Mouse (Mus musculus): ENCODE results near the gene Fank1. TPM values are rescaled to one million over a fixed set of nuclear protein-coding genes. Genes with fewer than 3 reads are reported as not detected.
A peak's percentile ranks its signal among the peaks of the same experiment; 100 is the strongest.

Fank1 gene
- polyA plus RNA-seq (2015; fragmentation: Nextera tagmentation; extraction: Ambion mirVana), result 5.2 and 7.9 TPM in 2 replicates

DNA sequence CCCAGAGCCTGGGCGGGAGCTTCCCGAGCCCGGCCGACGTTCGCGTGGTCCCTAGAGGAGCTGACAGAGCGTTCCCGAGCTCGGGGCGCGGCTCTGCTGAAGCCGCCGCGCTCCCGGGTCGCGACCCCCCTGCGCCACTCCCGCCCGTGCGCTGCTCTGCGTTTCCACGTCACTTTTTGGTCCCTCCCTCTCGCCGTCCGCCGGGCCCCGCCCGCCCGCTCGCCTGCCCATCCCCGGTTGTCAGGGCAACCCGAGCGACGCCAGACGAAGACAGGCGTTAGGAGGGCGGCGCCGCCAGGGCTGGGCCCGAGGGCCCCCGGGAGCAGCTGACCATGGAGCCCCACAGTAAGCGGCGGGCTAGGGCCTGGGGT, at the start of gene Fank1:
TSS of gene Fank1 (plus strand) at position 236 of the 371 bp plus-strand sequence.
- Histone ChIP-seq H3K4me2 (ENCODE audit: low read length) (peak within 1 kb of the TSS; percentile 83), H3K27ac (ENCODE audit: low read length) (no peak within 1 kb of the TSS; the same call in 1 of the 2 replicates), H3K4me3 (ENCODE audit: low read depth, low read length) (peak within 1 kb of the TSS; percentile 81), H3K4me1 (ENCODE audit: control insufficient read depth, insufficient read depth, low read length) (peaks cover 14% of the 10 kb centered on the region), H3K36me3 (ENCODE audit: control insufficient read depth, insufficient read depth, low read length) (no peaks in the 10 kb centered on the region), H3K27me3 (ENCODE audit: control insufficient read depth, insufficient read depth, low read depth, low read length) (no peaks in the 10 kb centered on the region), H3K9ac (ENCODE audit: low read depth, low read length) (peak within 1 kb of the TSS; percentile 84), H3K9me3 (replicated peaks; ENCODE audit: control insufficient read depth, low read length, poor library complexity, severe bottlenecking) (no peaks in the 10 kb centered on the region)
- under 1% methylated on average over 42 of the region's 45 CpGs for WGBS
- ATAC-seq, result peak; percentile 95

DNA sequence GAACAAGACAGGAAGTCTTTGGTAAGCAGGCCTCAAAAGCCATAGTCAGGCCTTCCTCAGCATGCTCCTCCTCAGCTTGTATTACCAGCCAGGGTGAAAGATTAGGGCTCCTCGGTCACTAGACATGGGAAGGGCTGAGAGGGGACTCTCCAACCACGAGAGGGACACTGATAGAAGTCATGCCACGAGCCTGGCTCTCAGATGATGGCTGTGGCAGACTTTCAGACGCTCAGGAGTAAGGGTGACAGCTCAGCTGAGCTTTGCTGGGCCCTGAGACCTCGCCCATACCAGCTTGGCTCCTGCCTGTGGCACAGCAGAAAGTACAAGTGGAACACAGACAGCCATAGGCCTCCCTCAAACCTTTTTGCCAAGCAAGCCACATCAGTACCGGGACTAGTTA, 49.6 kb upstream of the Fank1 start:
- ATAC-seq, result no peak
- no peaks in the 10 kb centered on the region for H3K27me3 ChIP-seq (ENCODE audit: control insufficient read depth, insufficient read depth, low read depth, low read length)
- no peak overlapping the region for H3K9ac ChIP-seq (ENCODE audit: low read depth, low read length)
- H3K27ac ChIP-seq (ENCODE audit: low read length), result no peak overlapping the region
- 91% methylated on average over 6 of the region's 6 CpGs for WGBS
- H3K4me3 ChIP-seq (ENCODE audit: low read depth, low read length), result no peak overlapping the region
- peaks cover 13% of the 10 kb centered on the region for H3K36me3 ChIP-seq (ENCODE audit: control insufficient read depth, insufficient read depth, low read length)
- H3K4me2 ChIP-seq (ENCODE audit: low read length), result no peak overlapping the region
- no peaks in the 10 kb centered on the region for H3K4me1 ChIP-seq (ENCODE audit: control insufficient read depth, insufficient read depth, low read length)
- no peaks in the 10 kb centered on the region for H3K9me3 ChIP-seq (replicated peaks; ENCODE audit: control insufficient read depth, low read length, poor library complexity, severe bottlenecking)

DNA sequence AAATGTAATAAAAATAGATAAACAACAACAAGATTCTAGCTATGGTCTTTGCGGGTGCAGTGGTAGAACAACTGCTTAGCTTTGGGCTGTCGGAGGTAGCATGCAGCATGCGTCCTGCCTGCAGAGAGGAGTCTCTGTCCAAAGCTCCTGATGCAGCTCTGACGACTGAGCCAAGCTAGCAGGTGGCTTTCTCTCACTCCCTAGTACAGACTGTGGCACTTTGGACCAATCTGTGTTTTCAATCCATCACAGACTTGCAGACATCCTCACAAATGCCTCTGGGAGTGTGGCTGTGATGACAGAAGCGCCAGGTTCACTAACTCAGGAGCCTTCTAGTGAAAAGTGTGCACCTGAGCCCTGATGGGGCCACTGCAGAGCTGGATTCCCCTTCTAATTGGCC, 47.3 kb upstream of the Fank1 start:
- no peak for ATAC-seq
- Histone ChIP-seq H3K4me3 (ENCODE audit: low read depth, low read length) (no peak overlapping the region), H3K9me3 (replicated peaks; ENCODE audit: control insufficient read depth, low read length, poor library complexity, severe bottlenecking) (no peaks in the 10 kb centered on the region), H3K27ac (ENCODE audit: low read length) (no peak overlapping the region), H3K36me3 (ENCODE audit: control insufficient read depth, insufficient read depth, low read length) (peaks cover 9% of the 10 kb centered on the region), H3K9ac (ENCODE audit: low read depth, low read length) (no peak overlapping the region), H3K4me2 (ENCODE audit: low read length) (no peak overlapping the region), H3K27me3 (ENCODE audit: control insufficient read depth, insufficient read depth, low read depth, low read length) (no peaks in the 10 kb centered on the region), H3K4me1 (ENCODE audit: control insufficient read depth, insufficient read depth, low read length) (no peaks in the 10 kb centered on the region)
- 87% methylated on average over 5 of the region's 5 CpGs for WGBS

DNA sequence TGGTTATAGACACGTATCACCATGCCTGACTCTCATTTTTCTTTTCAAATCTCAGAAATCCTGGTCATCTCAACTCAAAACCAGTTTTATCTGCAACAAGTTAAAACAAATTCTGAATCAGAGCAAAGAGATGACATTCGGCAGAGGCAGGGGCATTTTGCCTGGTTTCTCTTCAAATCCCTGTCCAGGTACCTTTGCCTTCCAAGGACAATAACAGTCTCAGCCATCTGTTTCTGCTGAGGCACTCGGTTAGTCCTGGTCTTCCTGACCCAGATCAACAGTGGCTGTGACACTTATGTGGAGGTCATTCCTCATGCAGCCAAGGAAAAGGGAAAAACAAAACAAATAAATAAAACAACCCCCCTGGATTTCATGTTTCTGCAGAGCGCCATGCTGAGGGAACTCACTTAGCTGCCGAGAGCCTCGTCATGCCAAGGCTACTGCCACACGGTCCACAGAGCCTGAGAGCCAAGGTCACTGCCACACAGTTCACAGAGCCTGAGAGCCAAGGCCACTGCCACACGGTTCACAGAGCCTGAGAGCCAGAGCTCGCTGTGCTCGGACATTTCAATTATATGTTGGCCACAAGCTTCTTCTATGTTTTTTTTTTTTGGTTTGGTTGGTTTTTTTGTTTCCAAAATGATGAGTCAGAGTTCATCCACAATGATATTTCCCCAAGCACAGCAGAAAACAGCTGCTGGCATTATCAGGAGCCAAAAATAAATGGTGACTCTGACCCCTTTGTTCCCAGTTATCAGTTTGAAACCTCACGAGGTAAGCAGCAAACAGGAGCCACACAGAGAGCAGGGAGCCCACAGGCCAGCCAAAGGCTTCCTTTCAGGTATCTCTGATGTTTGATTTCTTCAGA, 46.1 kb upstream of the Fank1 start:
- H3K9ac ChIP-seq (ENCODE audit: low read depth, low read length), result no peak overlapping the region
- no peak overlapping the region for H3K4me2 ChIP-seq (ENCODE audit: low read length)
- no peaks in the 10 kb centered on the region for H3K4me1 ChIP-seq (ENCODE audit: control insufficient read depth, insufficient read depth, low read length)
- 84% methylated on average over 11 of the region's 11 CpGs for WGBS
- ATAC-seq, result no peak
- H3K36me3 ChIP-seq (ENCODE audit: control insufficient read depth, insufficient read depth, low read length), result peaks cover 7% of the 10 kb centered on the region
- H3K4me3 ChIP-seq (ENCODE audit: low read depth, low read length), result no peak overlapping the region
- no peak overlapping the region for H3K27ac ChIP-seq (ENCODE audit: low read length)
- no peaks in the 10 kb centered on the region for H3K27me3 ChIP-seq (ENCODE audit: control insufficient read depth, insufficient read depth, low read depth, low read length)
- H3K9me3 ChIP-seq (replicated peaks; ENCODE audit: control insufficient read depth, low read length, poor library complexity, severe bottlenecking), result no peaks in the 10 kb centered on the region

DNA sequence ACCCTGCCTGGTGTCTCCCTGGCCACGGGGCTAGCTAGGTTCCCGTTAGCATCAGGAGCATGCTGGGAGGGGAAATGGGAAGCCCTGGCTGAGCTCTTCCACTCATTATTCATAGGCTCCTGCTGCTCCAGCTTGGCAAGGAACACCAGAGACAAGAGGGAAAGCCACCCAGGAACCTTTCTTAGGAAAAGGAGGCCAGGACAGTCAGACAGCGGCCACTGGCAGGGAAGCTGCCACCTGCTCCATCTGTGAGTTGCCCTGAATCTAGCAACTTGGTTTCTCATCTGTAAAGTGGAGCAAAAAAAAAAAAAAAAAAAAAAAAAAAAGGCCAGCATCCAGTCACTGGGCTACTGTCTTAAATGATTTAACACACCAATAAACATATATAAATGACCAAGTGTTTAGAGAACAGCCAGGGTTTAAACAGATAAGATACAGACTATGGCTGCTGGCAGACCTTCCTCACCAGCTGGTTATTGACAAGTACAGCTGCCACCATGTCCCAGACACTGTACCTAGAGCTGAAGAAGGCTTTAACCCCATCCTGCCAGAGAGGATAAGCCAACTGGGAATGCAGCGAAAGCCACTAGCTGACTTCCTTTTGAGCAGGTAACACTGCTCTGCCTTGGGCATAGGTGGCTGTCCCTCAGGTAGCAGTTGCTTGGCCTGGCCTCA, 44.6 kb upstream of the Fank1 start:
- H3K27me3 ChIP-seq (ENCODE audit: control insufficient read depth, insufficient read depth, low read depth, low read length), result no peaks in the 10 kb centered on the region
- no peaks in the 10 kb centered on the region for H3K9me3 ChIP-seq (replicated peaks; ENCODE audit: control insufficient read depth, low read length, poor library complexity, severe bottlenecking)
- no peak overlapping the region for H3K4me2 ChIP-seq (ENCODE audit: low read length)
- H3K36me3 ChIP-seq (ENCODE audit: control insufficient read depth, insufficient read depth, low read length), result peaks cover 7% of the 10 kb centered on the region
- no peak overlapping the region for H3K4me3 ChIP-seq (ENCODE audit: low read depth, low read length)
- WGBS, result 66% methylated on average over 4 of the region's 4 CpGs
- H3K9ac ChIP-seq (ENCODE audit: low read depth, low read length), result no peak overlapping the region
- no peak for ATAC-seq
- no peak overlapping the region for H3K27ac ChIP-seq (ENCODE audit: low read length)
- H3K4me1 ChIP-seq (ENCODE audit: control insufficient read depth, insufficient read depth, low read length), result no peaks in the 10 kb centered on the region

DNA sequence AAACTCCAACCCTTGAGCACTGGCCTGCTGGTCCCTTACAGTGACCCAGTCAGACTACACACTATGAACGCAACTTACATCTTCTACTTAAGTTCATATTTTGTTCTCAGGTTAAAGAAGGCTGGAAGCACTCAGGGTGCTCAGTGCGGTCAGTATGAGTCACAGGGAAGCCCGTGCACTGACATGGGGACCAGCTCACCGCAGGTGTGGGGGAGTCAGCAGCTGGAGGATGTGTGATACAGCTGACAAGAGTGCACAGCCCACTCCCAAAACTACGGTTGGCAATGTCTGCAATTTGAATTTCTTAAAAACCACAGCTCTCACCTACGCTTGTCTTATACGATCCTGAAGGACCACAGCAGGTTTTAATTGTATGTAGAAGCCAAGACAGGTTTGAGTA, 36.1 kb upstream of the Fank1 start:
- 96% methylated on average over 7 of the region's 7 CpGs for WGBS
- ATAC-seq, result no peak

DNA sequence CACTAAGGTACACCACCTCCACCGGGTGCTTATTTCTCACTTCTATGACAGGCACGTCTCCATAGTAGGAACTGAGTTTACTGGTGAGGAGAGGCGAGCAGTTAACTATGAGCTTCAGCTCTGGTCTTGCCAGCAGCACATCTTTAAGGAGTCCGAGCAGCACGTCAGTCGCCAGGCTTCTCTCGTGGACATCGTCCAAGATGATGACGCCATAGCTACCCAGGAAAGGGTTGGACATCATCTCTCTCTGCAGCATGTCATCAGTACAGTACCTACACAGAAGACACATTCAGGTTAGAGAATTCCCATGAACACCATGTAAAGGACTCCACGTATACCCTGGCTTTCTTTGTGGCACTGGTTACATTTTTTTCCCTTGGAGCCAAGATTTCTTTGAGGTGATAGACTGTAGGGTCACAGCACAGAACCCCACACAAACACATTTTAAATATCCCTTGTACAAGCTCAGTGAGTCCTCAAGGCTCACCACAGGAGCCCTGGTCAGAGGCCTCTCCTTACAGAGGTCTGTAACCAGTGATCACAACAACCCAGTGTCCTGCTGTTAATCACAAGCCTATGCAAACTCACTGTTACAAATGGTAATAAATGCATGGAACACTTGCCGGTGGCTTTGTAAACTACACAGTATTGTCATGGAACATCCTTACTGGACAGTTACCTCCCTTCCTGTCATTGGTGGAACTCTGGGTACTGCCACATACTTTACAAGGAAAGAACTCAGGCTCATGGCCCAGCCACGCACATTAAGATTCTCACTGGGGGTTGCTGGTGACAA, 33.9 kb upstream of the Fank1 start:
- no peak overlapping the region for H3K9ac ChIP-seq (ENCODE audit: low read depth, low read length)
- H3K4me3 ChIP-seq (ENCODE audit: low read depth, low read length), result no peak overlapping the region
- H3K27ac ChIP-seq (ENCODE audit: low read length), result no peak overlapping the region
- no peaks in the 10 kb centered on the region for H3K9me3 ChIP-seq (replicated peaks; ENCODE audit: control insufficient read depth, low read length, poor library complexity, severe bottlenecking)
- H3K36me3 ChIP-seq (ENCODE audit: control insufficient read depth, insufficient read depth, low read length), result peaks cover 17% of the 10 kb centered on the region
- 95% methylated on average over 12 of the region's 12 CpGs for WGBS
- H3K27me3 ChIP-seq (ENCODE audit: control insufficient read depth, insufficient read depth, low read depth, low read length), result no peaks in the 10 kb centered on the region
- H3K4me2 ChIP-seq (ENCODE audit: low read length), result no peak overlapping the region
- H3K4me1 ChIP-seq (ENCODE audit: control insufficient read depth, insufficient read depth, low read length), result no peaks in the 10 kb centered on the region
- ATAC-seq, result no peak

More for the DNA sequence above, 36.1 kb upstream of the Fank1 start:
- Histone ChIP-seq H3K9ac (ENCODE audit: low read depth, low read length) (no peak overlapping the region), H3K4me2 (ENCODE audit: low read length) (no peak overlapping the region), H3K4me1 (ENCODE audit: control insufficient read depth, insufficient read depth, low read length) (no peaks in the 10 kb centered on the region), H3K4me3 (ENCODE audit: low read depth, low read length) (no peak overlapping the region), H3K36me3 (ENCODE audit: control insufficient read depth, insufficient read depth, low read length) (peaks cover 12% of the 10 kb centered on the region), H3K9me3 (replicated peaks; ENCODE audit: control insufficient read depth, low read length, poor library complexity, severe bottlenecking) (no peaks in the 10 kb centered on the region), H3K27me3 (ENCODE audit: control insufficient read depth, insufficient read depth, low read depth, low read length) (no peaks in the 10 kb centered on the region), H3K27ac (ENCODE audit: low read length) (no peak overlapping the region)

DNA sequence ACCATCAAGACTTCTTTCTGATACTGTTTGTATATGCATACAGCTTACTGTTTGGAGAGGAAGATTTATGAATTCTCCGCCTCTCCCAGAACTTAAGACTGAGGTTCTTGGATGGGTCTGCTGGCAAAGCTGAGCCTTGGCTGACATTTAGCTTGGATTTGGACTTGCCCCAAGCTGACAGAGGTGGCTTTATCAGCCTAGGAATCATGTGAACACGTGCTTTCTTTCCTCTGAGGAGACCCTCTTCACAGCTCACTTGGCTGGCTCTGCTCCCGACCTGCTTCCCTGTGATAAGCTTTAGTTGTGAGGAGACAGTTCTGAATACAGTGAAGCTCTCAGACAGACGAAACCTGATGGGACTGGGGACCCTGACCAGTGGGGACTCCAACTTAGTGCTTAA, 33.0 kb upstream of the Fank1 start:
- peaks cover 17% of the 10 kb centered on the region for H3K36me3 ChIP-seq (ENCODE audit: control insufficient read depth, insufficient read depth, low read length)
- no peak overlapping the region for H3K4me2 ChIP-seq (ENCODE audit: low read length)
- H3K4me1 ChIP-seq (ENCODE audit: control insufficient read depth, insufficient read depth, low read length), result no peaks in the 10 kb centered on the region
- H3K27me3 ChIP-seq (ENCODE audit: control insufficient read depth, insufficient read depth, low read depth, low read length), result no peaks in the 10 kb centered on the region
- no peak overlapping the region for H3K4me3 ChIP-seq (ENCODE audit: low read depth, low read length)
- no peaks in the 10 kb centered on the region for H3K9me3 ChIP-seq (replicated peaks; ENCODE audit: control insufficient read depth, low read length, poor library complexity, severe bottlenecking)
- WGBS, result 65% methylated on average over 4 of the region's 4 CpGs
- H3K9ac ChIP-seq (ENCODE audit: low read depth, low read length), result no peak overlapping the region
- no peak overlapping the region for H3K27ac ChIP-seq (ENCODE audit: low read length)
- no peak for ATAC-seq

All from midbrain, embryonic 16.5 days (tissue).